Mouse (Mus musculus): ENCODE measurements at regions not wholly inside any gene's neighbourhood (a gene's known extent, or its start where the extent isn't known, plus 50 kb on each side); places are given as distances from the start of the nearest gene placed in this dataset.

GRCm38 (mm10) chr4:153883057-153883456 lies 74.0 kb upstream of the A430005L14Rik start:
- Histone ChIP-seq H3K4me1 (ENCODE audit: control insufficient read depth, insufficient read depth, low read length) (no peaks in the 10 kb centered on the region), H3K9me3 (replicated peaks; ENCODE audit: control insufficient read depth, low read length) (no peaks in the 10 kb centered on the region), H3K27me3 (ENCODE audit: control insufficient read depth, insufficient read depth, low read length) (no peaks in the 10 kb centered on the region), H3K4me2 (ENCODE audit: low read depth, low read length) (no peak overlapping the region), H3K4me3 (replicated peaks; ENCODE audit: low read length) (no peak overlapping the region), H3K36me3 (ENCODE audit: control insufficient read depth, insufficient read depth, low read length) (no peaks in the 10 kb centered on the region), H3K9ac (ENCODE audit: low read length) (no peak overlapping the region), H3K27ac (ENCODE audit: low read length) (no peak overlapping the region)
- 24% methylated on average over 3 of the region's 3 CpGs for WGBS
- no peak; the same call in 1 of the 2 replicates for ATAC-seq (ENCODE audit: insufficient read depth, low FRiP score)

- Histone ChIP-seq H3K9ac (ENCODE audit: low read length) (no peak overlapping the region), H3K27ac (ENCODE audit: low read length) (no peak overlapping the region)
Measured at GRCm38 (mm10) chr4:153884044-153884443, 73.0 kb upstream of the A430005L14Rik start.

GRCm38 (mm10) chr4:153885836-153886235 lies 71.2 kb upstream of the A430005L14Rik start:
- H3K4me2 ChIP-seq (ENCODE audit: low read depth, low read length) = no peak overlapping the region
- H3K27me3 ChIP-seq (ENCODE audit: control insufficient read depth, insufficient read depth, low read length) = no peaks in the 10 kb centered on the region
- H3K9ac ChIP-seq (ENCODE audit: low read length) = no peak overlapping the region
- no peak overlapping the region for H3K27ac ChIP-seq (ENCODE audit: low read length)
- 76% methylated on average over 6 of the region's 6 CpGs for WGBS
- H3K4me3 ChIP-seq (replicated peaks; ENCODE audit: low read length) = no peak overlapping the region
- no peaks in the 10 kb centered on the region for H3K36me3 ChIP-seq (ENCODE audit: control insufficient read depth, insufficient read depth, low read length)
- ATAC-seq (ENCODE audit: insufficient read depth, low FRiP score) = no peak
- H3K9me3 ChIP-seq (replicated peaks; ENCODE audit: control insufficient read depth, low read length) = no peaks in the 10 kb centered on the region
- H3K4me1 ChIP-seq (ENCODE audit: control insufficient read depth, insufficient read depth, low read length) = no peaks in the 10 kb centered on the region

More at GRCm38 (mm10) chr4:153884044-153884443, 73.0 kb upstream of the A430005L14Rik start:
- Histone ChIP-seq H3K27me3 (ENCODE audit: control insufficient read depth, insufficient read depth, low read length) (no peaks in the 10 kb centered on the region), H3K4me1 (ENCODE audit: control insufficient read depth, insufficient read depth, low read length) (no peaks in the 10 kb centered on the region), H3K9me3 (replicated peaks; ENCODE audit: control insufficient read depth, low read length) (no peaks in the 10 kb centered on the region), H3K4me2 (ENCODE audit: low read depth, low read length) (no peak overlapping the region), H3K36me3 (ENCODE audit: control insufficient read depth, insufficient read depth, low read length) (no peaks in the 10 kb centered on the region), H3K4me3 (replicated peaks; ENCODE audit: low read length) (no peak overlapping the region)
- ATAC-seq (ENCODE audit: insufficient read depth, low FRiP score) = no peak

GRCm38 (mm10) chr4:153890130-153890529 lies 66.9 kb upstream of the A430005L14Rik start:
- H3K27me3 ChIP-seq (ENCODE audit: control insufficient read depth, insufficient read depth, low read length) = no peaks in the 10 kb centered on the region
- no peak overlapping the region for H3K9ac ChIP-seq (ENCODE audit: low read length)
- no peaks in the 10 kb centered on the region for H3K9me3 ChIP-seq (replicated peaks; ENCODE audit: control insufficient read depth, low read length)
- no peak overlapping the region for H3K27ac ChIP-seq (ENCODE audit: low read length)
- H3K4me2 ChIP-seq (ENCODE audit: low read depth, low read length) = no peak overlapping the region
- no peak for ATAC-seq (ENCODE audit: insufficient read depth, low FRiP score)
- H3K4me3 ChIP-seq (replicated peaks; ENCODE audit: low read length) = no peak overlapping the region
- H3K4me1 ChIP-seq (ENCODE audit: control insufficient read depth, insufficient read depth, low read length) = no peaks in the 10 kb centered on the region
- H3K36me3 ChIP-seq (ENCODE audit: control insufficient read depth, insufficient read depth, low read length) = no peaks in the 10 kb centered on the region
- WGBS = 81% methylated on average over 9 of the region's 9 CpGs

GRCm38 (mm10) chr4:153899721-153900120 lies 57.3 kb upstream of the A430005L14Rik start:
- H3K9me3 ChIP-seq (replicated peaks; ENCODE audit: control insufficient read depth, low read length) = no peaks in the 10 kb centered on the region
- no peak overlapping the region for H3K27ac ChIP-seq (ENCODE audit: low read length)
- no peaks in the 10 kb centered on the region for H3K36me3 ChIP-seq (ENCODE audit: control insufficient read depth, insufficient read depth, low read length)
- H3K4me1 ChIP-seq (ENCODE audit: control insufficient read depth, insufficient read depth, low read length) = no peaks in the 10 kb centered on the region
- H3K4me2 ChIP-seq (ENCODE audit: low read depth, low read length) = no peak overlapping the region
- H3K27me3 ChIP-seq (ENCODE audit: control insufficient read depth, insufficient read depth, low read length) = no peaks in the 10 kb centered on the region
- 68% methylated on average over 7 of the region's 7 CpGs for WGBS
- H3K4me3 ChIP-seq (replicated peaks; ENCODE audit: low read length) = no peak overlapping the region
- no peak for ATAC-seq (ENCODE audit: insufficient read depth, low FRiP score)
- H3K9ac ChIP-seq (ENCODE audit: low read length) = no peak overlapping the region

GRCm38 (mm10) chr4:153905076-153905475 lies 52.0 kb upstream of the A430005L14Rik start:
- Histone ChIP-seq H3K36me3 (ENCODE audit: control insufficient read depth, insufficient read depth, low read length) (no peaks in the 10 kb centered on the region), H3K4me3 (replicated peaks; ENCODE audit: low read length) (no peak overlapping the region), H3K9ac (ENCODE audit: low read length) (no peak overlapping the region), H3K9me3 (replicated peaks; ENCODE audit: control insufficient read depth, low read length) (no peaks in the 10 kb centered on the region), H3K4me1 (ENCODE audit: control insufficient read depth, insufficient read depth, low read length) (no peaks in the 10 kb centered on the region), H3K4me2 (ENCODE audit: low read depth, low read length) (no peak overlapping the region), H3K27me3 (ENCODE audit: control insufficient read depth, insufficient read depth, low read length) (no peaks in the 10 kb centered on the region), H3K27ac (ENCODE audit: low read length) (no peak overlapping the region)
- 77% methylated on average over 9 of the region's 9 CpGs for WGBS
- ATAC-seq (ENCODE audit: insufficient read depth, low FRiP score) = no peak

- ATAC-seq (ENCODE audit: insufficient read depth, low FRiP score) = no peak
- 38% methylated on average over 7 of the region's 7 CpGs for WGBS
- Histone ChIP-seq H3K9ac (ENCODE audit: low read length) (no peak overlapping the region), H3K9me3 (replicated peaks; ENCODE audit: control insufficient read depth, low read length) (no peaks in the 10 kb centered on the region), H3K4me1 (ENCODE audit: control insufficient read depth, insufficient read depth, low read length) (no peaks in the 10 kb centered on the region), H3K4me3 (replicated peaks; ENCODE audit: low read length) (no peak overlapping the region), H3K36me3 (ENCODE audit: control insufficient read depth, insufficient read depth, low read length) (no peaks in the 10 kb centered on the region), H3K4me2 (ENCODE audit: low read depth, low read length) (no peak overlapping the region), H3K27ac (ENCODE audit: low read length) (no peak overlapping the region), H3K27me3 (ENCODE audit: control insufficient read depth, insufficient read depth, low read length) (no peaks in the 10 kb centered on the region)
Measured at GRCm38 (mm10) chr4:153905511-153905910, 51.5 kb upstream of the A430005L14Rik start.

All from stomach, embryonic 16.5 days (tissue).